Mouse (Mus musculus): Measurements from ENCODE around the gene Gja4.

- no peak for TF ChIP-seq CTCF (IDR thresholded peaks at IDR 0.05; ENCODE audit: extremely low read depth, insufficient read length, insufficient replicate concordance, low read depth, low read length)
- no peak for TF ChIP-seq POLR2A (IDR thresholded peaks at IDR 0.05; ENCODE audit: low read depth, low read length)
Measured at GRCm38 (mm10) chr4:127354506-127355485, 41.0 kb upstream of the Gja4 start.
